Mouse (Mus musculus) testis, adult 2 months (tissue): ENCODE data around the gene Tpst2.
"Not testable (repeated sequence)": the region's sequence is repeated elsewhere in the genome, so short reads cannot be mapped to it uniquely, and the experiment has no call there.

Experiments
- CTCF ChIP-seq: fragments of 200-500 bp; IDR thresholded peaks from 2 replicates; pipeline ENCODE4 v1.5.1; 2012; ENCODE audit warnings: low read depth, mild to moderate bottlenecking, inconsistent platforms, low read length, moderate library complexity; ENCODE audit not compliant: control insufficient read depth, insufficient read depth, insufficient replicate concordance
- POLR2A ChIP-seq: fragments of 200-500 bp; IDR thresholded peaks from 2 replicates; pipeline ENCODE4 v1.6.1; 2012; ENCODE audit warnings: low read depth, mild to moderate bottlenecking, inconsistent platforms, low read length, moderate library complexity; ENCODE audit not compliant: control insufficient read depth

GRCm38 (mm10) chr5:112319343-112319742, 42.9 kb downstream of the Tpst2 start:
- TF ChIP-seq POLR2A, CTCF: not testable (repeated sequence)
